Mouse (Mus musculus) retina, adult 2 months (tissue): ENCODE measurements at regions not wholly inside any gene's neighbourhood (a gene's known extent, or its start where the extent isn't known, plus 50 kb on each side); places are given as distances from the start of the nearest gene placed in this dataset.

ENCODE experiments used
- DNase-seq: peaks from one replicate; pipeline ENCODE4 v3.0.0-alpha.2; 2012; ENCODE audit warnings: low read depth, low spot score

DNA sequence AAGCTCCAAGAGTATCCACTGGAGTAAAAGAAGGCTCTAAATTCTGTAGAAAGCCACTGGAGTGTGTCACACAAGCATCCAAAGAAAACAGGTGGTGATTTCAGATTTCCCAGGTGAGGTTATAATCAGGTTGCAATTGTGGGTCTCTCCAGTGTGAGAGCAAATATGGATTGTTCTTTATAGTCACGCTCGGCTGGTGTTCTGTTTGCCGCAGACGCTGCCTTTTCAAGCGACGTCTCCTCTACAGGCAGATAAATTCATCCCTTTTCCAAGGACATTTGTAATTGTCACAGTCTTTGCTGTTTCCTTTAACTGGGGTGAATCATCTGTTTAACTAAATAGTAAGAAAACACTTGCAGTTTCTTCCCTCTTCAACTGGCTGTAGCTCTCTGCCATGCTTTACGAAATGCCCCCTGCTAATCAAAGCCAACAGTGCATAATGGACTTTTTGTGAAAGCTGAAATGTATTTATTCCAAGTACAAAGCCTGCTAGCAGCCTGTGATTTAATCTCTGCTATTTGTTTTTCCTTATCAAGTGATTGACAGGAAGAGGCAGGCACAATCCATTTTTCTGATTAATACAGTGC, 502.4 kb downstream of the Trim52 start:
- DNase-seq, result no peak
